Mouse (Mus musculus) Muller cell, postnatal 12 days (primary cell): ENCODE data around the gene Sorl1.

ENCODE experiments used
- DNase-seq: peaks from one replicate; pipeline ENCODE4 v3.0.0-alpha.2; 2015; ENCODE audit errors: inconsistent ontology term

Sorl1 gene

GRCm38 (mm10) chr9:42122441-42122840 is 1.7 kb downstream of the Sorl1 start:
- DNase-seq, result no peak

GRCm38 (mm10) chr9:42121631-42122354 is 2.3 kb downstream of the Sorl1 start:
- DNase-seq, result no peak

- DNase-seq, result no peak
Observed at GRCm38 (mm10) chr9:42116418-42117056, 7.6 kb downstream of the Sorl1 start.

- DNase-seq, result no peak
Observed at GRCm38 (mm10) chr9:42115078-42115477, 9.0 kb downstream of the Sorl1 start.

GRCm38 (mm10) chr9:42113316-42113715 is 10.8 kb downstream of the Sorl1 start:
- DNase-seq, result no peak

GRCm38 (mm10) chr9:42112691-42113090 is 11.4 kb downstream of the Sorl1 start:
- DNase-seq, result no peak

GRCm38 (mm10) chr9:42111256-42111655 is 12.8 kb downstream of the Sorl1 start:
- no peak for DNase-seq

GRCm38 (mm10) chr9:42109837-42110451 is 14.2 kb downstream of the Sorl1 start:
- DNase-seq, result peak; percentile 94

- DNase-seq, result no peak
Observed at GRCm38 (mm10) chr9:42109131-42109530, 15.0 kb downstream of the Sorl1 start.

- DNase-seq, result peak; percentile 93
Observed at GRCm38 (mm10) chr9:42108369-42108951, 15.6 kb downstream of the Sorl1 start.

GRCm38 (mm10) chr9:42107062-42107461 is 17.0 kb downstream of the Sorl1 start:
- DNase-seq, result no peak

- no peak for DNase-seq
Observed at GRCm38 (mm10) chr9:42106305-42106704, 17.8 kb downstream of the Sorl1 start.

- DNase-seq, result no peak
Observed at GRCm38 (mm10) chr9:42103546-42103945, 20.6 kb downstream of the Sorl1 start.

GRCm38 (mm10) chr9:42102013-42102412 is 22.1 kb downstream of the Sorl1 start:
- no peak for DNase-seq

GRCm38 (mm10) chr9:42101266-42101665 is 22.8 kb downstream of the Sorl1 start:
- peak; percentile 91 for DNase-seq

- peak; percentile 73 for DNase-seq
Observed at GRCm38 (mm10) chr9:42100618-42101210, 23.4 kb downstream of the Sorl1 start.

- DNase-seq, result no peak
Observed at GRCm38 (mm10) chr9:42098474-42099121, 25.5 kb downstream of the Sorl1 start.

- DNase-seq, result no peak
Observed at GRCm38 (mm10) chr9:42097731-42098473, 26.2 kb downstream of the Sorl1 start.

- no peak for DNase-seq
Observed at GRCm38 (mm10) chr9:42097006-42097730, 26.9 kb downstream of the Sorl1 start.

- peak; percentile 96 for DNase-seq
Observed at GRCm38 (mm10) chr9:42094752-42095151, 29.3 kb downstream of the Sorl1 start.
